Mouse (Mus musculus): ENCODE measurements around the gene Dnajb3. TPM values are rescaled to one million over a fixed set of nuclear protein-coding genes. Genes with fewer than 3 reads are reported as not detected.

Dnajb3 gene
- polyA plus RNA-seq (2015; fragmentation: Nextera tagmentation; extraction: Ambion mirVana) = 11.6 and 12.1 TPM in 2 replicates

DNA sequence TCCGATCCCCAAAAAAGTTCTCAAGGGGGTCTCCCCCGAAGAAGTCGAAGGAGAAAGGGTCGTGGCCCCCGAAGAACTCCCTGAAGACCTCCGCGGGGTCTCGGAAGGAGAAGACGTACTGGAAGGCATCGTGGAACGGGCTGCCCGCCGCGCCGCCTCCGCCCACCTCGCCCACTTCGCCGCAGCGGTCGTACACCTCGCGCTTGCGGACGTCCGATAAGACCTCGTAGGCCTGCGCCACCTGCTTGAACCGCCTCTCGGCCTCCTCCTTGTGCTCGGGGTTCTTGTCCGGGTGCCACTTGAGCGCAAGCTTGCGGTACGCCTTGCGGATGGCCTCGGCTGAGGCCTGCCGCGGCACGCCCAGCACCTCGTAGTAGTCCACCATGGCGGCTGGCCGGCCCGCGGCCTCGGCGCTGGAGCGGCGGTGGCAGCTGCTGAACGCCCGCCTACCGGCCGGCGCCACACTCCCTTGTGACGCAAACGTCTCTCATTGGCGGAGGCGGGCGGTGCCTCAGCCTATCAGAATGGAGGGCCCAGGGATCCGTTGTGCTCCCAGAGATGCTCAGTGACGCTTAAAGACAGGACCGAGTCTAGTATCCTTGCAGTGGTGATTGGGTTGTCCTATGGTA, at the start of gene Dnajb3:
Gene Dnajb3 (minus strand): TSS at position 489 of the 629 bp plus-strand sequence.
- Histone ChIP-seq H3K4me1 (ENCODE audit: control insufficient read depth, insufficient read depth, low read depth, low read length) (peaks cover 7% of the 10 kb centered on the region), H3K27ac (ENCODE audit: low read depth, low read length) (peak within 1 kb of the TSS; percentile 68), H3K36me3 (ENCODE audit: control insufficient read depth, insufficient read depth, low read length) (no peaks in the 10 kb centered on the region), H3K4me2 (ENCODE audit: low read length) (peak within 1 kb of the TSS; percentile 96), H3K27me3 (replicated peaks; ENCODE audit: control insufficient read depth, insufficient read depth, low read length) (no peaks in the 10 kb centered on the region), H3K4me3 (ENCODE audit: low read length) (peak within 1 kb of the TSS; percentile 63), H3K9ac (ENCODE audit: low read depth, low read length) (peak within 1 kb of the TSS; percentile 80), H3K9me3 (ENCODE audit: control insufficient read depth, low read length) (peaks cover 11% of the 10 kb centered on the region)
- peak; percentile 100 for ATAC-seq
- 6% methylated on average over 57 of the region's 62 CpGs for WGBS

DNA sequence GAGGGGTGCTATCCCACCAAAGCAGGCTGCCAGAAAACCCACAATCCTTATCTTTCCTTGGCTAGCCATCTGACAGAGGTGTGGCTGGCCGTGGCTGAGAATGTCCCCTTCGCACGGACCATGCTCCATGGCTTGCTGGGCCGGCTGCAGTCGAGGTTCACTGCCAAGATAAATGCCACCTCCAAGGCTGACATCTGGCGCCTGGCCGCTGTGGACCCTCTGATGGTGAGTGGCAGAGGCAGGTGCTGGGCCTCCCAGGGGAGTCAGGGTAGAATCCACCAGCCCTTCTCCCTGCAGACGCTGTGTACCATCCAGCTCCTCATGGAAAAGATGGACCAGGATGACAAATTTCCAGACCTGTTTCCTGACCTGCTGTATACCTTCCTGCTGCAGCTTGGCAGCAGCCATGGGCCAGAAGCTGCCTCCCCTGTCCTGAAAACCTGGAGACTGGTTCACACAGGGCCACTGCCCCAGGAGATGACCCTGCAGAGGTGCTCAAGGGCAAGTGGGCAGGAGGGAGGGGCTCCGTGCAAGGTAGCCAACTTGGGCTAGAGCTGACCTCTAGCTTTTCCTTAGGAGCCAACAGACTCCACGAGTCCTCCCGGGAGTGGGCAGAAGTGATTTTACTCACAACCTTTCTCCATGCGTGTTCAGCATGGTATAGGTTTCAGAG, 49.3 kb upstream of the Dnajb3 start:
- no peak overlapping the region for H3K27ac ChIP-seq (ENCODE audit: low read depth, low read length)
- H3K4me3 ChIP-seq (ENCODE audit: low read length) = no peak overlapping the region
- peaks cover 59% of the 10 kb centered on the region for H3K9me3 ChIP-seq (ENCODE audit: control insufficient read depth, low read length)
- 86% methylated on average over 12 of the region's 12 CpGs for WGBS
- no peaks in the 10 kb centered on the region for H3K36me3 ChIP-seq (ENCODE audit: control insufficient read depth, insufficient read depth, low read length)
- H3K27me3 ChIP-seq (replicated peaks; ENCODE audit: control insufficient read depth, insufficient read depth, low read length) = no peaks in the 10 kb centered on the region
- no peak overlapping the region for H3K9ac ChIP-seq (ENCODE audit: low read depth, low read length)
- no peak for ATAC-seq
- H3K4me2 ChIP-seq (ENCODE audit: low read length) = no peak overlapping the region
- H3K4me1 ChIP-seq (ENCODE audit: control insufficient read depth, insufficient read depth, low read depth, low read length) = no peaks in the 10 kb centered on the region

DNA sequence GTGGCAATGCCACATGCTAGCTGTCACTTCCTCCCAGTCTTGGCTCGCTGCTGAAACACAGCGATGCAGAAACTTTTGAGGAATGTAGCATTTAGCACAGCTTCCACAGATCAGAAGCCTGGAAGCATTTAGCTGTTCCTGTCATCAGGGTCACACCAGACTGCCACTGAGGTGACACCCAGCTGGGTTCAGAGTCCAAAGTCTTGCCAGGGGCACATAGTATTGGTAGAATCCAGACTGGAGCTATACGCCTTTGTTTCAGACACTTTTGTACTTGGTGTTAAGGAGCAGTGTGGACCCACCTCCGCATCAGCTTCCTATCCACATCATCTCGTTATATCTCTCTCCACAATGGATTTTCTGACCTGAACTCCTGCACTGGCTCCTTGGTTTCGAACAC, 48.0 kb upstream of the Dnajb3 start:
- H3K9ac ChIP-seq (ENCODE audit: low read depth, low read length) = no peak overlapping the region
- H3K27me3 ChIP-seq (replicated peaks; ENCODE audit: control insufficient read depth, insufficient read depth, low read length) = no peaks in the 10 kb centered on the region
- H3K4me3 ChIP-seq (ENCODE audit: low read length) = no peak overlapping the region
- no peak for ATAC-seq
- no peak overlapping the region for H3K27ac ChIP-seq (ENCODE audit: low read depth, low read length)
- no peak overlapping the region for H3K4me2 ChIP-seq (ENCODE audit: low read length)
- 75% methylated on average over 6 of the region's 6 CpGs for WGBS
- H3K9me3 ChIP-seq (ENCODE audit: control insufficient read depth, low read length) = peaks cover 73% of the 10 kb centered on the region
- H3K36me3 ChIP-seq (ENCODE audit: control insufficient read depth, insufficient read depth, low read length) = no peaks in the 10 kb centered on the region
- H3K4me1 ChIP-seq (ENCODE audit: control insufficient read depth, insufficient read depth, low read depth, low read length) = no peaks in the 10 kb centered on the region

DNA sequence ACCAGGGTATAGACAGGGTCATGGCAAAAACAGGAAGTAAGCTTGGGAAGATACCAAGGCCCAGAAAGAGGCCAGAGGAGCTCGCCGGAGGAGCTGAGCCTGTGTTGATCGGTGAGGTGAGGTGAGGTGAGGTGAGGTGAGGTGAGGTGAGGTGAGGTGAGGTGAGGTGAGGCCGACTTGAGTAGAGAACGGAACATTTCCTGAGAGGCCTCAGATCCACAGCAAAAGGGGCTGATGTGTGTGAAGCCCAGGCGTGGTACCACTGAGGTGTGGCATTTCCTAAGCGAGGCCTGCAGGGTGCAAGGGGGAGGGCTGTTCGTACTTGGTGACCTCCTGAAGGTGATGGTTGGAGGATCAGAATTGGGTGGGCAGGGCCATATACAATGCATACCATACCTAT, 47.5 kb upstream of the Dnajb3 start:
- Histone ChIP-seq H3K9me3 (ENCODE audit: control insufficient read depth, low read length) (peaks cover 78% of the 10 kb centered on the region), H3K4me3 (ENCODE audit: low read length) (no peak overlapping the region), H3K4me2 (ENCODE audit: low read length) (no peak overlapping the region), H3K9ac (ENCODE audit: low read depth, low read length) (no peak overlapping the region), H3K27ac (ENCODE audit: low read depth, low read length) (no peak overlapping the region), H3K4me1 (ENCODE audit: control insufficient read depth, insufficient read depth, low read depth, low read length) (no peaks in the 10 kb centered on the region), H3K36me3 (ENCODE audit: control insufficient read depth, insufficient read depth, low read length) (no peaks in the 10 kb centered on the region), H3K27me3 (replicated peaks; ENCODE audit: control insufficient read depth, insufficient read depth, low read length) (no peaks in the 10 kb centered on the region)
- no peak for ATAC-seq
- WGBS = 77% methylated on average over 8 of the region's 8 CpGs

DNA sequence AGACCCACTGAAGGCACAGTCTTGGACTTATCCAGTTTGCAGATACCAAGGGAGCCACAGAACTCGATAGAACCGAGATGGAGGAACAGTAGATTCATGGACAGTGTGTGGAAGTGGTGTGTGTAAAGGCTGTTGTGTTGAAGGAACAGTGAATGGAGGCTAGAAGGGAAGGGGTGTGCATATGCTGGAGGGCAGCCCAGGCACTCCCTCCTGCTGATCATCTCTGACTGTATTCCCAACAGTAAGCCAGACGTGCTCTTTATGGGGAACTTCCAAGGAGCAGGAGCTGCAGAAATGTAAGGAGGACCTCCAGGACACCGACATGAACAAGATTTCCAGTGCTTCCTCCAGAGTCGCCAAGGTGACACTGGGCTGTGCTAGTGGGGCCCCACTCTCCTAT, 44.4 kb upstream of the Dnajb3 start:
- H3K9me3 ChIP-seq (ENCODE audit: control insufficient read depth, low read length) = peaks cover 88% of the 10 kb centered on the region
- no peak for ATAC-seq
- H3K9ac ChIP-seq (ENCODE audit: low read depth, low read length) = no peak overlapping the region
- no peak overlapping the region for H3K4me3 ChIP-seq (ENCODE audit: low read length)
- no peaks in the 10 kb centered on the region for H3K36me3 ChIP-seq (ENCODE audit: control insufficient read depth, insufficient read depth, low read length)
- WGBS = 82% methylated on average over 5 of the region's 5 CpGs
- no peak overlapping the region for H3K27ac ChIP-seq (ENCODE audit: low read depth, low read length)
- H3K4me2 ChIP-seq (ENCODE audit: low read length) = no peak overlapping the region
- H3K4me1 ChIP-seq (ENCODE audit: control insufficient read depth, insufficient read depth, low read depth, low read length) = no peaks in the 10 kb centered on the region
- no peaks in the 10 kb centered on the region for H3K27me3 ChIP-seq (replicated peaks; ENCODE audit: control insufficient read depth, insufficient read depth, low read length)

DNA sequence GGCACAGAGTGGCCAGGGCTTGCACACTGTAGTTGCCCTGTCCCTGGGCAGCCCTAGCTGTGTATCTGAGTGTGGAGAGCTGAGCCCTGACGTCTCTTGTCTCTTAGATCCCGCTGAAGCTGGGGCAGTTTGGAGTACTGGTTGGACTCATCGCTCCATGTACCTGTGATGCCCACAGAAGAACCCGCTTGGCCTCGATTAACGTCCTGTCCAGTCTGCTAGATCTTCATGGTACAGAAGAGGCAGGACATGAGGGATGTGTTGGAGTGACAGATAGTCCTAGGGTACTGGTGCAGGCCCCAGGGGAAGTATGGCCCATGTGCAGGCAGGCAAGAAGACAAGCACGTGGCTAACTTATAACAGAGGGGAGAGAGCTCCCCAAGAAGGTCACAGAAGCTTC, 44.0 kb upstream of the Dnajb3 start:
- no peak overlapping the region for H3K27ac ChIP-seq (ENCODE audit: low read depth, low read length)
- no peak overlapping the region for H3K4me2 ChIP-seq (ENCODE audit: low read length)
- H3K9me3 ChIP-seq (ENCODE audit: control insufficient read depth, low read length) = peaks cover 88% of the 10 kb centered on the region
- no peaks in the 10 kb centered on the region for H3K27me3 ChIP-seq (replicated peaks; ENCODE audit: control insufficient read depth, insufficient read depth, low read length)
- no peak overlapping the region for H3K9ac ChIP-seq (ENCODE audit: low read depth, low read length)
- ATAC-seq = no peak
- H3K36me3 ChIP-seq (ENCODE audit: control insufficient read depth, insufficient read depth, low read length) = no peaks in the 10 kb centered on the region
- no peaks in the 10 kb centered on the region for H3K4me1 ChIP-seq (ENCODE audit: control insufficient read depth, insufficient read depth, low read depth, low read length)
- no peak overlapping the region for H3K4me3 ChIP-seq (ENCODE audit: low read length)
- 80% methylated on average over 7 of the region's 7 CpGs for WGBS

DNA sequence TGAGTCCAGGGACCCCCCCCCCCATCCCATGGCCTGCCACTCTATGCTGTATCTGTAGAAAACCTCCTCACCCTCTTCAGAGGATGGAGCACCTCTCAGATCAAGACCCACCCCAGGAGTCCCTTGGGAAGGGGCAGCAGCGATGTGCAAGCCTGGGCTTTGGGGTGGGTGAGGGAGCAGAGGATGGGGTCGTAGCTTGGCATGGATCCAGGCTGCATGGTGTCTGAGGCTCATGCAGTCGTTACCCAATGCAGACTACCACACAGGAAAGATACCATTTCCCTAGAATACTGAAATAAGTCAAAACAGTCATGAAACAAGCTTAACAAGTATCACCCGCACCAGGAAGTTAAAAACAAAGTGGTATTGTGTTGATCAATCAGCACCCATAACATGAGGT, 43.1 kb upstream of the Dnajb3 start:
- Histone ChIP-seq H3K36me3 (ENCODE audit: control insufficient read depth, insufficient read depth, low read length) (no peaks in the 10 kb centered on the region), H3K27ac (ENCODE audit: low read depth, low read length) (no peak overlapping the region), H3K9me3 (ENCODE audit: control insufficient read depth, low read length) (peaks cover 91% of the 10 kb centered on the region), H3K4me1 (ENCODE audit: control insufficient read depth, insufficient read depth, low read depth, low read length) (no peaks in the 10 kb centered on the region), H3K4me2 (ENCODE audit: low read length) (no peak overlapping the region), H3K9ac (ENCODE audit: low read depth, low read length) (no peak overlapping the region), H3K4me3 (ENCODE audit: low read length) (no peak overlapping the region), H3K27me3 (replicated peaks; ENCODE audit: control insufficient read depth, insufficient read depth, low read length) (no peaks in the 10 kb centered on the region)
- WGBS = 73% methylated on average over 4 of the region's 4 CpGs
- ATAC-seq = no peak

DNA sequence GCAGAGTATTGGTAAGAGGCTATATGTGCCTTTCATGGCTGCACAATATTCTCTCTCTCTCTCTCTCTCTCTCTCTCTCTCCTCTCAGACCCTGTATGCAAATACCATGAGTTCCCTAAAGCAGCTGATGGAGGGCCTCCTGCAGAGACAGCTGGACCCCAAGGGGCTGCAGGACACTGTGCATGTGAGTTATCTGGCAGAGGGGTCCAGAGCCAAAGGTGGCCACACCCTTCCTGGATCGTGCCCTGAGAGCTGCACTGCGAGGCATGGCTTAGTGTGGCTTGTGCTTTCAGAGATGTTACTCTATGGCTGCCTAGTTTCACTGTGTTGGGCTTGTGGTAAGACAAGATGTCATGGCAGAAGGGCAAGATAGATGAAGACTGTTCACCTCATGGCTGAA, 42.1 kb upstream of the Dnajb3 start:
- no peak for ATAC-seq

DNA sequence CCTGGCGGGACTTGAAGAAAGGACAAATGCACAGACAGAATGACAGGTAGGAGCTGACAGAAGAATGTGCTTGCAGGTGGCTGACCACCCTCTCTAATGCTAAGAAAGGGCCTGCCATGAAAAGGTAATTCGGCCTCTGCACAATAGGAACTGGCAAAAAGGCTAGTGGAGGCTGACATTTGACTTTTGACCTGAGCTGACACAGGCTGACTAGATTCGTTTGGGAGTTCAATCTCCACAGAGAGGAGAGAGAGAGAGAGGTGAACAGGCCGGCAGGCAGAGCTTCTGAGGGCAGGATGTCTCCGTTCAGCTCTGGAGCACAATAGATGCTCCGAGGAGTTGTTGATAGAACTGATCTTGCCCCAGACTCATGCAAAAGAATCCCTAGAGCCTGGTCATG, 40.8 kb upstream of the Dnajb3 start:
- H3K4me2 ChIP-seq (ENCODE audit: low read length) = no peak overlapping the region
- no peaks in the 10 kb centered on the region for H3K4me1 ChIP-seq (ENCODE audit: control insufficient read depth, insufficient read depth, low read depth, low read length)
- 41% methylated on average over 6 of the region's 6 CpGs for WGBS

More for the DNA sequence above, 42.1 kb upstream of the Dnajb3 start:
- H3K4me3 ChIP-seq (ENCODE audit: low read length) = no peak overlapping the region
- H3K4me1 ChIP-seq (ENCODE audit: control insufficient read depth, insufficient read depth, low read depth, low read length) = no peaks in the 10 kb centered on the region
- peaks cover 89% of the 10 kb centered on the region for H3K9me3 ChIP-seq (ENCODE audit: control insufficient read depth, low read length)
- H3K27me3 ChIP-seq (replicated peaks; ENCODE audit: control insufficient read depth, insufficient read depth, low read length) = no peaks in the 10 kb centered on the region
- H3K27ac ChIP-seq (ENCODE audit: low read depth, low read length) = no peak overlapping the region
- H3K36me3 ChIP-seq (ENCODE audit: control insufficient read depth, insufficient read depth, low read length) = no peaks in the 10 kb centered on the region
- H3K9ac ChIP-seq (ENCODE audit: low read depth, low read length) = no peak overlapping the region
- 51% methylated on average over 2 of the region's 2 CpGs for WGBS
- H3K4me2 ChIP-seq (ENCODE audit: low read length) = no peak overlapping the region

More for the DNA sequence above, 40.8 kb upstream of the Dnajb3 start:
- no peaks in the 10 kb centered on the region for H3K27me3 ChIP-seq (replicated peaks; ENCODE audit: control insufficient read depth, insufficient read depth, low read length)
- no peak for ATAC-seq
- H3K36me3 ChIP-seq (ENCODE audit: control insufficient read depth, insufficient read depth, low read length) = no peaks in the 10 kb centered on the region
- no peak overlapping the region for H3K9ac ChIP-seq (ENCODE audit: low read depth, low read length)
- no peak overlapping the region for H3K27ac ChIP-seq (ENCODE audit: low read depth, low read length)
- no peak overlapping the region for H3K4me3 ChIP-seq (ENCODE audit: low read length)
- H3K9me3 ChIP-seq (ENCODE audit: control insufficient read depth, low read length) = peaks cover 90% of the 10 kb centered on the region

Measured in hindbrain, embryonic 16.5 days (tissue).